Mouse (Mus musculus) frontal cortex, adult 2 months (tissue): ENCODE measurements around the gene Ppp1r3a. TPM values are rescaled to one million over a fixed set of nuclear protein-coding genes. Genes with fewer than 3 reads are reported as not detected.
"Not testable (repeated sequence)": the region's sequence is repeated elsewhere in the genome, so short reads cannot be mapped to it uniquely, and the experiment has no call there.

Experiments
- DNase-seq, 2 experiments: peaks; one replicate each; pipeline ENCODE4 v3.0.0; 2022; ENCODE audit warnings: low spot score in 1 of 2; ENCODE audit errors: extremely low spot score in 1 of 2
- polyA plus RNA-seq: library from polyadenylated mRNA; depleted of rRNA; stranded (reverse); fragments of >200 nt; gene quantifications from 2 replicates; pipeline ENCODE4 v1.2.3, GENCODE M21; 2012; rRNA removed

The Ppp1r3a gene
- polyA plus RNA-seq, result 0.02 TPM in 1 of 2 replicates, not detected in the other

GRCm38 (mm10) chr6:14754901-14755591, at the start of gene Ppp1r3a:
Ppp1r3a (minus strand) TSS chr6:14755274.
- no peak for DNase-seq

DNA sequence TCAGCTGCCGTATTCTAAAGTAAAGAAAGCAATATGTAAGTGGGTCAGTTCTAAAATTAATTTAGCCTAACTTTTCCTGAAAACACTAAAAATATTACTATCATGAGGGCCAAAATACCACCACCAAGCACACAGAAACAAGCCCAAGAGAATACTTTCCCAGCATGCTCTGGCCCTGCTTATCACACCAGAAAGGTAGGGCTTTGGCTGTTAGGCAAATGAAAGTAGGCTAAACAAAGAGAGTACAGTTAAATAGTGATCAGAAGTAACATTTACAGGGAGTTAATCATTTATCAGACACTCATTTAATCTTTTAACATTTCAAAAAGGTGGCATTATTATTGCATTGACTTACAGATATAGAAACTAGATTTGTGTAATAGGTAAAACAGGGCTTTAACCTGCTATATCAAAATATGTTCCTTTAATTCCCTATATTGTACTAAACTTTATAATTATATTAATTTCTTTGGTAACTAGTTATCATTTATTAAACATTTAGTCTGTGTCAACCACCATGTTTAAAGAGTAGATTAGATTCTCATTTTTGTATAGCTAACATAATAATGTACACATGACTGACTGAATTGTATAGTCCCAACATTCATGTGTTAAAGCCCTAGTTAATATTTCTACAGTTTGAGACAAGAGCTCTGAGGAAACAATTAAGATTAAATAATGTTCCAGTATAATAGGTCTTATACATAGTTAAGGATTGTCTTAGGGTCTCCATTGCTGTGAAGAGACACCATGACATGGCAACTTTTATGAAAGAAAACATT, 32.3 kb upstream of the Ppp1r3a start:
- no peak for DNase-seq

DNA sequence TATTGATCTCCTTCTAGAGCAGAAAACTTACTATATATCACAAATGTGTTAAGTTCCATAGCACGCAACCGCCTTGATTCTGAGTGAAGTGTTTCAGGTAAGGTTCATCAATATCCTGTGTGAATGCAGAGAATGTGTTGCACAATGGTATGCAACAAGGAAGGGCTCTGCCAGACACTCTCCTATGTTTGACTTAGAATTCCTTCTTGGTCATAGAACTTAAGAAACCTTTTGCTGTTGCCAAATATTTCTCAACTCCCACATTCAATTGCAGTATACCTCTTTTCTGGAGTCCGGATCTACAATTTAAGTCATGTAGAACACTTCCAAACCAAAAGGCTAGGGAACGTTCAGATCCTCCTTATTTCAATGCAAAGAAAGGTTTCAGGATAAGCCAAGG, 22.8 kb upstream of the Ppp1r3a start:
- DNase-seq, result no peak

- DNase-seq, result no peak
These were observed 16.6 kb upstream of the Ppp1r3a start for GRCm38 (mm10) chr6:14771717-14772116.

- DNase-seq, result no peak
These were observed 2.4 kb upstream of the Ppp1r3a start for GRCm38 (mm10) chr6:14757486-14757885.

DNA sequence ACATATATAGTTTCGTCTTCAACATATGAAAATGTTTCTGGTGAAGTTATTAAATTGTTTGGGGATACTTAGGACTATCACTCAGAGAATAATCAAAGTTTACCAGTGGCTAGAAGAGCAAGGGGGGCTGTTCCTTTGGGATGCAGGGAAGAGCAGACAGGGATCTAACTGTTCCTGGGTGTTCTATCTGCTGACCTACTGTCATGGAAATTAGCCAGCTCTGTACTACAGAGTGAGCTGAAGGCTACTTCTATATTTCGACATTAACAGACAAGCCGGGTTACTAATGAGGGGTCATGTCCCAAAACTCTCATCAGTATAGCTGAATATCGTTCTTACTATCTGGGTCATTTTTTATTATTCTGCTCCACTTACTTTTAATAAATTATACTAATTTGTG, 1.6 kb downstream of the Ppp1r3a start:
- DNase-seq, result no peak

DNA sequence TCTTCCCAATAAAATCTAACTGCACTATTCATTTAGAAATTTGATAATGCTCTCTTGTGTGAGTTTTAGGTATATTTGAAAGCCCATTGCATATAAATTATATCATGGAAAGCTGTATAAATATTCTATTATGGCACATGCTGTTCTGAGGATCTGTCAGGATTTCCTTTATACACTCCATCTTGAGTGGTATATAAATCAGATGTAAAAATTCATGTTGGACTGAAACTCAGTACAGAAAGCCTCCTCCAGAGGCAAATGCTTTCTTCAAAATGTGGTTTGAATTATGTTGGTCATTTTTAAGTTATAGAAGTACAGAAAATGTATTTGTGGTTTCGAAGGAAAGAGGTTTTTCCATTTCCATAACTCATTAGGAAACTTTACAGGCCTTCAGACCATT, 2.9 kb downstream of the Ppp1r3a start:
- DNase-seq, result no peak

GRCm38 (mm10) chr6:14747000-14747399, 8.1 kb downstream of the Ppp1r3a start:
- DNase-seq, result no peak

GRCm38 (mm10) chr6:14736017-14736416, 19.1 kb downstream of the Ppp1r3a start:
- DNase-seq, result no peak

DNA sequence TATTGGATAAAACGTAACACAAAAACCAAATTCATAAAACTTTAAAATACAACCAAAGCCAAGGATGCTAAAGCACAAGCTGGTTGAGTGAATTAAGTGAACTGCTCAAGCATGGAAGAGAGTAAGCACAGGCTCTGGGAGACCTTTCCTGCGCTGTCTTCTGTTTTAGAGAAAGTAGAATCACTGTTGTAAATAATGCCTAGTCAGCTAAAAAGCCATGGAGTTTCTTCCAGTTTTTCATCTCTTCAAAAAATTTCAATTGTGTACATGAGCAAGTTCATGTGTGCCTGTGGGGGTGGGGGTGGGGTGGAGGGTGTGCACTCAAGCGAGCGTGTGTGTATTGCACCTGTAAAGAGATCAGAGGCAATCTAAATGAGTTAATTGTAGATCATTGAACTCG, 24.1 kb downstream of the Ppp1r3a start:
- DNase-seq, result no peak

DNA sequence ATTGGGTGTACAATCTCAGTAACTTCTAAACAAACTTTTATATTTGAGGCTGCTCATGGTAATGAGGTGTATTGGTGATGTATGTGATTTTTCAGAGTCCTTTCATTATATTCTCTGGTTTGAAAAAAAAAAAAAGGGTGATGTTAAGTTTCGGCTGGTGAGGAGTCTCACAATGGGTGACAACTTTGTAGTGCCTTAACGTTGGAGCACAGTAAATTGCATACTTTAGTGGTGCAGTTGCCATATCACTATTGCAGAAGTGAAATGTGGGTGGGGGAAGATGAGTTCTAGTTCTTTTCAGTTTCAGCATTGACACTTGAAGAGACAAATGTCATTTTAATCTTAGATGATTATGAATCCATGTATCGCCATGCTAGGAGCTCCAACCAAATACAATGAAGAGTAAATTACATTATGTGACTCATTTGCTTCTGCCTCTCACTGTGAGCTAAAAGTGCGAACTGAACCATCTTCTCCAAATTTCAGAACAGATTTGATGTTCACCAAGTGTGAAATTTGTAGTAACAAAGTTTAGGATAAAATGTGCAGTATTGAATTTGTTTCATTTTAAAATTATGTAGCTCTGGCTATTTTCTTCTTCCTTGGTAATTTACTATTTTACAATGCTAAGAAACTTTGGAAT, 34.2 kb downstream of the Ppp1r3a start:
- DNase-seq, result peak; percentile 16 to 55

- no peak for DNase-seq
These were observed 34.8 kb downstream of the Ppp1r3a start for GRCm38 (mm10) chr6:14720110-14720771.

DNA sequence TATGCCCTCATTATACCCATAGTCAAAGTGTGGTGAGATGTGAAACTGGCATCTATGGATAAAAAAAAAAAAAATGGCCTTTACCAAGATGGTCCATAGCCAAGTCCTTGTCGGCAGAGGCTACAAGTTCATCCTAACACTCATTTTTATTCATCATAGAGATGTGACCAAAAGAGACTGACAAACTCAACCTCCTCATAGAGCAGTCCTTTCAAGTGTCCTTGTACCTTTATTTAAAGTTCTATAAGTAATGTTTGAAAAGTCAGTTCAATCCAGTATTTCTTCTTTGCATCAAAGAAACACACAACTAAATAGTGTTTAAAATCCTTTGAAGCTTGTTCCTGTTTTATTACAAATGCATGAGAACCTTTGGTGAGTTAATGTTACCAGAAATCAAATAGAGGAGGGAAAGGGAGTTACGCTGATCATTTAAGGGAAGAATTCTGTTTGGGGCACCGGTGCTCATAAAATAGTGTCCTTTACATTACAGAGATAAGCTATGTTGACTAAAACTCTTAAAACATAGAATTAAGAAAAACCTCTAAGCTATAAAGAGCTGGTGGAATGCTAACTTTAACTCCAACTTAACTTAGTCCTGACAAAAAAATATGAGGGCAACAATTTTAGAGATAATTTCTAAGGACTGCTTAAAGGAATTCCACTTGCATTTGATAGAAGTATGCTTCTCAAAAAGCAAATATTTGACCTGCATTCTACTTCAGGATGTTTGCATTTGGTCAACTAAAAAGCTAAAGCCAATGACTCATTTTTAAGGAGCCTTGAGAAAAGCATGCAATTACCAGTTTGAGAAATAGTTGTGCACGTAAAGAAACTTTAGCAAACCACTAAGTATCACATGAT, 39.7 kb downstream of the Ppp1r3a start:
- no peak for DNase-seq

DNA sequence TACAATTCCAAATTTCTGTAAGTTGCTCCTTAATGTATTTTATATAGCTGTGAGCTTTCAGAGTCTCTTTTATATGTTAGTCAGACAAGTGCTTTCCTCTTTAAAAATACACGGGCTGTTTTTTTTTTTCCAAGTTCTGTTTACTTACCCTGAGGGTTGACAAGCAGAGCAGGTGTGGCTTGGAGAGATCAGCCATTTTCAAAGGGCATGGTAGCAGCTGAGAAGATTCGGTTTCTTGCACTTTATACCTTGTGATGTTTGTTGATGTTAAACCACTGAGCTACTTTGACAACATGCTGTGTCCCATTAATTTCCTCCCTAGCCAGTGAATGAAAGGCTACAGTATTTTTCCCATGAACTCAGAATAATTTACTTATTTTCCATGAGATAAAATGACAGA, 42.9 kb downstream of the Ppp1r3a start:
- no peak for DNase-seq

GRCm38 (mm10) chr6:14700030-14700429, 55.0 kb downstream of the Ppp1r3a start:
- DNase-seq, result no peak

- DNase-seq, result peak in 1 of 2 experiments; percentile 7
These were observed 75.7 kb downstream of the Ppp1r3a start for GRCm38 (mm10) chr6:14679231-14679887.

DNA sequence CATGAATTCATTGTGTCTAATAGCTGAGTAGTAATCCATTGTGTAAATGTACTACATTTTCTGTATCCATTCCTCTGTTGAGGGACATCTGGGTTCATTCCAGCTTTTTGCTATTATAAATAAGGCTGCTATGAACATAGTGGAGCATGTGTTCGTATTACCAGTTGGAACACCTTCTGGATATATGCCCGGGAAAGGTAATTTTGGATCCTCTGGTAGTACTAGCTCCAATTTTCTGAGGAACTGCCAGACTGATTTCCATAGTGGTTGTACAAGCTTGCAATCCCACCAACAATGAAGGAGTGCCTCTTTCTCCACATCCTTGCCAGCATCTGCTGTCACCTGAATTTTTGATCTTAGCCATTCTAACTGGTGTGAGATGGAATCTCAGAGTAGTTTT, 86.1 kb downstream of the Ppp1r3a start:
- DNase-seq, result not testable (repeated sequence)

DNA sequence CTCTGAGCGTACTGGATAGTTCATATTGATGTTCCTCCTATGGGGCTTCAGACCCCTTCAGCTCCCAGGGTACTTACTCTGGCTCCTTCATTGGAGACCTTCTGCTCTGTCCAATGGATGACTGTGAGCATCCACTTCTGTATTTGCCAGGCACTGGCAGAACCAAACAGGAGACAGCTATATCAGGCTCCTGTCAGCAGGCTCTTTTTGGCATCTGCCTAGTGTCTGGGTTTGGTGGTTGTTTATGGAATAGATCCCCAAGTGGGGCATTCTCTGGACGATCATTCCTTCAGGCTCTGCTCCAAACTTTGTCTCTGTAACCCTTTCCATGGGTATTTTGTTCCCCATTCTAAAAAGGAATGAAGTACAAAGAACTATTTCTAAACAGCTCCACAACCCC, 87.4 kb downstream of the Ppp1r3a start:
- DNase-seq, result not testable (repeated sequence)
